Mouse (Mus musculus): ENCODE measurements around the gene Gbgt1. TPM values are rescaled to one million over a fixed set of nuclear protein-coding genes. Genes with fewer than 3 reads are reported as not detected.
A peak's percentile ranks its signal among the peaks of the same experiment; 100 is the strongest.

The Gbgt1 gene
- polyA plus RNA-seq, 1 experiment, result not detected

DNA sequence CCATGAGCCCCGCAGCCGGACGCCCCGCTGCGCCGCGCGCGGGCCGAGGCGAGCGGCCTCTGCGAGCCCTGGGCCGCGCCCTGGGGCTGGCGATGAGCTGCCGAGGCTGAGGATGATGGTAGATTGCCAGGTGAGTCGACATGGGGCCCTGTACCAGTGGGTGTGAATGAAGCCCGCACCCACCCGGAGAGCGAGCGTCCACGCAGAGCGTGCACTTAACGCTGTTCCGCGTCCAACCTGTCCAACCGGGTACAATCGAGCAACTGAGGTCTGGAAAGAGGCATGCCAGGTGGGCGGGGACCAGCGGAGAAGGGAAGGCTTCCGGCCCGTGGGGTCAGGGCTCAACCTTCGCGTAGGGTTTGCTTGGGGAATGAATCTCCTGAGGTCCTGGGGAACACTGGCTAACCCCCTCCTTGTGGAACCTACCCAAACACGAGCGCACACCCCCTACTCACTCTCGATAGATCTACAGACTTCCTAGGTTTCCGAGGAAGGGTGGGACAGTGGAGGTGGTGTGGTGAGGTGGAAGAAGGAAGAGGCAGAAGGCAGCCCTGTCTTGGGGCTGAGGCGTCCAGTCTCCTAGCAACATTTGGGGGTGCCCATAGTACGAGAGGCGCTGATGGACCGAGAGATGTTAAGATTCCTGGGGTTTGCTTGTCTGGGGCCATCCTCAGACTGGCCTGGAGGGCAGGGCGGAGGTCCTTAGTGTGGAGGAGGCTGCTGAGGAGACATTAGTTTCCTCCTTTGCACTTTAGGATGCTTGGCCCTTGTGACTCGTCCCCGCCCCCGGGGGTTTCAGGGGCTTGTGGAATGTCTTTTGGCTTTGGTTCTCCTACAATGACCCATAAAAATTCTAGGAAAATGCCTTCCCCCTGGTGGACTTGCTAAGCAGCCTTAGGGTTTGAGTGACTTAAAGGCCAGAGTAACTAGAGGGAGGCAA is 17.0 kb downstream of the Gbgt1 start:
- peak overlapping the region; percentile 82 for H3K4me3 ChIP-seq (ENCODE audit: insufficient read depth, low read depth, low read length)
- TF ChIP-seq POLR2A (IDR thresholded peaks at IDR 0.05; ENCODE audit: insufficient read depth, low read depth, low read length) (no peak), CTCF (IDR thresholded peaks at IDR 0.05; ENCODE audit: insufficient read depth, low read depth, low read length) (no peak)
- H3K4me1 ChIP-seq (ENCODE audit: control insufficient read depth, insufficient read depth, low read length), result peaks cover 35% of the 10 kb centered on the region
- no peak overlapping the region for H3K27ac ChIP-seq (ENCODE audit: insufficient read depth, low read depth, low read length)
- 4% methylated on average over 47 of the region's 47 CpGs for WGBS

DNA sequence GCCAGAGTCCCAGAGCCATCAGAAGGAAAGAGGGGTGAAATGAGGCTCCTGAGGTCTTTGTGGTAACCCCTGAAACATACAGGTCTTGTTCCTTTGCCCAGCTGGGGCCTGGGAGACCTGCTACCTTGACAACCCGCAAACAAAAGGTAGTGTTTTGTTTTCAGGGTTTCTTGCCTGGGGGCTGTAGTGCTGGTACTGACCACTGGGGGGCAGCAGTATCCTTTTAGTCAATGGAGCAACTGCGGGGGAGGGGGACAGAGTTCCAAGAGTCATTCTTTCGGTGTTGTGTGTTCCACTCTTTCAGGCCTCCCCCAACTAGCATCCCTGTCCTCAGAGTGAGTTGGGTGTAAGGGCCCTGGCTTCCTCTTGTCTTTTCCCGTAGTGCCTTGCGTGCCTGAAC is 17.8 kb downstream of the Gbgt1 start:
- H3K27ac ChIP-seq (ENCODE audit: insufficient read depth, low read depth, low read length), result no peak overlapping the region
- TF ChIP-seq POLR2A (IDR thresholded peaks at IDR 0.05; ENCODE audit: insufficient read depth, low read depth, low read length) (no peak), CTCF (IDR thresholded peaks at IDR 0.05; ENCODE audit: insufficient read depth, low read depth, low read length) (peak; percentile 52; the same call in 1 of the 2 replicates)
- H3K4me1 ChIP-seq (ENCODE audit: control insufficient read depth, insufficient read depth, low read length), result peaks cover 38% of the 10 kb centered on the region
- H3K4me3 ChIP-seq (ENCODE audit: insufficient read depth, low read depth, low read length), result peak overlapping the region; percentile 19; the same call in 1 of the 2 replicates
- 22% methylated on average over 5 of the region's 5 CpGs for WGBS

DNA sequence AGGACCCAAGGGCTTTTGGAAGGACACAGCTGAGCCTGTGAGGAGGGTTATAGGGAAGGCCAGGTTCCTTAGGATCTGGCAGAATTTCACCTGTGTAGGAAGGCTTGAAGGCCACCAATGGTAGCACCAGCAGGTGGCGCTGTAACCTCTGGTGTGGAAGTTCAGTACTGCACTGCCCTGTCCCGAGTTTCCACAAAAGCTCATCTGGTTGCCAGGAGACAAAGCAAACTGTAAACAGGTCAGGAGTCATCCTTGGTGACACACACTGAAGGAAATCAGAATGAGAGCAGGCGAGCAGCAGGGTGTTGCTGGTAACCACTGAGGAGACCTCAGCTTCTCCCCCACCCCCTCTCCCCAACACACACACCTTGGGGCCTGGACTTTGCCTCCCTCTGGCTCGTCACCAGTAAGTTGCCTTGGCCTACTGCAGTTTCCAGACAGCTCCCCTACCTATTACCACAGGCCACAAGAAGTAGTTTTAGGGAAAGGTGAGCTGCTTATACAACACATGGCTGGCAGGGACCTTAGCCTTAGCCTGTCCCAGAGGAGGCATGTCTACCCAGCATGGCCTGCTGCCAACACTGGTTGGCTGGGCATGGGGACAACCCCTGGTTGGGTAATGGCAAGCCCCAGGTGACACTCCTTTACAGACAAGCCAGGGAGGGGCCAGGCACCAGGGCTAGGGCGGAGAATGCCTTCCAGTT is 20.7 kb downstream of the Gbgt1 start:
- TF ChIP-seq POLR2A (IDR thresholded peaks at IDR 0.05; ENCODE audit: insufficient read depth, low read depth, low read length), result no peak
- TF ChIP-seq CTCF (IDR thresholded peaks at IDR 0.05; ENCODE audit: insufficient read depth, low read depth, low read length), result peak; percentile 65
- Histone ChIP-seq H3K27ac (ENCODE audit: insufficient read depth, low read depth, low read length) (no peak overlapping the region), H3K4me3 (ENCODE audit: insufficient read depth, low read depth, low read length) (no peak overlapping the region)

DNA sequence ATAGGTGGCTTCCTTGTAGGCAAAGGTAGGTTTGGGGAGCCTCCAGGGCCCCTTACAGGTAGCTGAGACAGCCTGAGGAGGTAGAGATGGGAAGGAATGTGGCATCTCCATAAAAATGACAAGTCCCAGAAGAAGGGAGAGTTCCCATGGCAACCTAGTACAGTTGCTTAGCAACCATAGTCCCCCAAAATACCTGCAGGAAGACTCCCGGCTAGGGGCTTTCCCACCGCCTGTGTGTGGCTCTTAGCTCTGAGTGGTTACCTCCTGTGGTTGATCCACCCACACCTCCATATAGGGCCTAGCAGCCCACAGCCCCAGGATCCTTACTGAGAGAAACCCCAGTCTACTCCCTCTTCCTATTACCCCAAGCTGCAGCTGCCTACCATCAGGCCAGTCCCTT is 21.5 kb downstream of the Gbgt1 start:
- Histone ChIP-seq H3K27ac (ENCODE audit: insufficient read depth, low read depth, low read length) (no peak overlapping the region), H3K4me3 (ENCODE audit: insufficient read depth, low read depth, low read length) (no peak overlapping the region), H3K4me1 (ENCODE audit: control insufficient read depth, insufficient read depth, low read length) (peaks cover 61% of the 10 kb centered on the region)
- WGBS, result 32% methylated on average over 2 of the region's 2 CpGs
- TF ChIP-seq CTCF (IDR thresholded peaks at IDR 0.05; ENCODE audit: insufficient read depth, low read depth, low read length) (no peak), POLR2A (IDR thresholded peaks at IDR 0.05; ENCODE audit: insufficient read depth, low read depth, low read length) (no peak)

More for the DNA sequence above, 20.7 kb downstream of the Gbgt1 start:
- 58% methylated on average over 5 of the region's 5 CpGs for WGBS
- peaks cover 58% of the 10 kb centered on the region for H3K4me1 ChIP-seq (ENCODE audit: control insufficient read depth, insufficient read depth, low read length)

DNA sequence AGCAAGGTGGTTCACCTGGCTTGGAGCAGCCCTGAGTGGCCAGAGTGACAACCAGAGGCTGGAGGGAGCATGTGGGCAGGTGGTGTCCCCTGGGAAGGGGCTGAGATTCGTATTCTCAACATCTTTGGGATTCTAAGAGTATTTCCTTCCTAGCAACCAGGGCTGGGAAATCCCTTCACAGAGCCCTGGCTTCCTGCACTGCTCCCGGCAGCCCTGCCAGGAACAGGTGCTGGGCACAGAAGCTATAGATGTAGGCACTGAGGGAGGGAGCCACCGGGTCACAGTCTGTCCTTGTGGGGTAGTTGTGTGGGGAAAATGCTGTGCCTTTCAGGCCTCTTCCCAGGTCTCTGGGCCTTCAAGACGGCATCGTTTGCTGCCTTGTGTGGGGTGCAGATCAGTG is 23.9 kb downstream of the Gbgt1 start:
- WGBS, result 59% methylated on average over 5 of the region's 5 CpGs
- Histone ChIP-seq H3K4me3 (ENCODE audit: insufficient read depth, low read depth, low read length) (no peak overlapping the region), H3K27ac (ENCODE audit: insufficient read depth, low read depth, low read length) (peak overlapping the region; percentile 81), H3K4me1 (ENCODE audit: control insufficient read depth, insufficient read depth, low read length) (peaks cover 69% of the 10 kb centered on the region)
- TF ChIP-seq POLR2A (IDR thresholded peaks at IDR 0.05; ENCODE audit: insufficient read depth, low read depth, low read length), result no peak
- TF ChIP-seq CTCF (IDR thresholded peaks at IDR 0.05; ENCODE audit: insufficient read depth, low read depth, low read length), result no peak

DNA sequence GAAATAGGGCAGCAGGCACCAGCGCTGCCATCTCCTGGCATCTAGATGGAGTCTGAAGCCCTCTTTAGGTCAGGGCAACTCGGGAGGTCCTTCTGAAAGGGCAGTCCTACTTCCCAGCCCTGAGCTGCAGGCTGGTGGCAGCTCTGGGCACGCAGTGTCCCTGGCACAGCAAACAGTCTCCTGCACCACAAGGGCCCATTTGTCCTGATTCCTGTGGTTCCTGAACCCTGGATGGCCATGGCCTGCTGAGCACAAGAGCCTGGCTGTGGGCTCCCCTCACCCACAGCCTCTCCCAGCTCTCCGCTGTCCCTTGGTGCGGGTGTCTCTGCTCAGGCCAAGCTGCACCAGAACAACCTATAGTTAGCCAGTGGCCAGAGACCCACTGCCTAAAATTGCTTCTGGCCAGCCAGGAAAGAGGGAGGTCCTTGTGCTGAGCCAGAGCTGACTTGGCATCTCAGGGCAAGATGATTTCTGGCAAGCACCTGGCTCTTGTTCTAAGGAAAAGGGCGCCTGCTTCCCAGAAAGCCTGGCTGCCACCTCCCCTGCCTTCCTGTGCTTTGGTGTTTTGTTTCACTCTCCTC is 25.0 kb downstream of the Gbgt1 start:
- no peak for TF ChIP-seq CTCF (IDR thresholded peaks at IDR 0.05; ENCODE audit: insufficient read depth, low read depth, low read length)
- no peak for TF ChIP-seq POLR2A (IDR thresholded peaks at IDR 0.05; ENCODE audit: insufficient read depth, low read depth, low read length)
- no peak overlapping the region for H3K4me3 ChIP-seq (ENCODE audit: insufficient read depth, low read depth, low read length)
- peak overlapping the region; percentile 81 for H3K27ac ChIP-seq (ENCODE audit: insufficient read depth, low read depth, low read length)
- WGBS, result 67% methylated on average over 6 of the region's 6 CpGs
- peaks cover 75% of the 10 kb centered on the region for H3K4me1 ChIP-seq (ENCODE audit: control insufficient read depth, insufficient read depth, low read length)

DNA sequence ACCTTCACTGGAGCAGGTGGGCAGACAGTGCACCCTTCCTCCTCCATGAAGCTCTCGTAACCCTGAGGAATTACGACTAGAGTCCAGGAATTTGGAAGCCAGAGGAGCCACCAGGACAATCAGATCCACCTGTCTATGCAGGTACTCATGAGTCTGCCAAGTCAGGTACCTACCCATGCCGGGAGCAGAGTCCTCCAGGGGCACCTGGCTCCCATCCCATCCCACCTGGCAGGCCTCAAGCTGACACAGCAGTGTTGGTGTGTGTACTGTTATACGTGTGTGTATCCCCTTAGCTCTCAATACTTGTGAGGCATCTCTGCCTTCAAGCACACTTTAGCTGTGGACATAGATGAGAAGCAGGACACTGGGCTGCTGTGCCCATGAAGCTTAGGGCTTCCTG is 25.5 kb downstream of the Gbgt1 start:
- Histone ChIP-seq H3K4me3 (ENCODE audit: insufficient read depth, low read depth, low read length) (no peak overlapping the region), H3K4me1 (ENCODE audit: control insufficient read depth, insufficient read depth, low read length) (peaks cover 73% of the 10 kb centered on the region), H3K27ac (ENCODE audit: insufficient read depth, low read depth, low read length) (peak overlapping the region; percentile 76)
- TF ChIP-seq POLR2A (IDR thresholded peaks at IDR 0.05; ENCODE audit: insufficient read depth, low read depth, low read length) (no peak), CTCF (IDR thresholded peaks at IDR 0.05; ENCODE audit: insufficient read depth, low read depth, low read length) (no peak)
- WGBS, result 69% methylated on average over 4 of the region's 4 CpGs

DNA sequence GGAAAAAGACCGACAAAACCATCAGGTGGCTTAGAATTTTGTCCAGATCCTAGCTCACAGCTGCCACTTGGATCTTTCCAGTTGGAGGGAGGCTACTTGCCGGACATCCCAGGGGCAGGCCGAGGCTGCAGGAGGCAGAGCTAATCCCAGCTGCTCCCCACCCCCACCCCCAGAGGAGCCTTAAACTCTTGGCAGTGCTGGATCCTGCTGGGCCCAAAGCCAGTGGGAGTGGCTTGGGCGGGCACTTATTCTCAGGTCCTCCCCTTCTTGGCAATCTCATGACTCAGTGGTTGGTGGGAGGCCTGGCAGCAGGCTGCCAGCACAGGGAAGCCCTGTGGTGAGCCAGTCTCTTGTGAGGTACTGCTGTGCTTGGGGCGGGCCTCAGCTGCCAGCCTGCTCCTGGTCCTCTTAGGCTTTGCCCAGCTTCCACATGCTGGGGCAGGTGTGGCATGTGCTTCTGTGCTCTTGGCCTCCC is 27.0 kb downstream of the Gbgt1 start:
- Histone ChIP-seq H3K27ac (ENCODE audit: insufficient read depth, low read depth, low read length) (peak overlapping the region; percentile 93), H3K4me1 (ENCODE audit: control insufficient read depth, insufficient read depth, low read length) (peaks cover 73% of the 10 kb centered on the region), H3K4me3 (ENCODE audit: insufficient read depth, low read depth, low read length) (no peak overlapping the region)
- TF ChIP-seq POLR2A (IDR thresholded peaks at IDR 0.05; ENCODE audit: insufficient read depth, low read depth, low read length), result peak; percentile 52; the same call in 1 of the 2 replicates
- TF ChIP-seq CTCF (IDR thresholded peaks at IDR 0.05; ENCODE audit: insufficient read depth, low read depth, low read length), result no peak
- 13% methylated on average over 5 of the region's 5 CpGs for whole genome bisulfite sequencing

Measured in olfactory bulb, adult 2 months (tissue).